Mouse (Mus musculus) frontal cortex, adult (tissue): ENCODE results near the gene Vps25.

Experiments
- ATAC-seq: cut with Nextera tagmentation; 2 replicates; pipeline ENCODE4 v1.9.2; 2017; ENCODE audit warnings: mild to moderate bottlenecking, moderate library complexity, mixed read lengths; ENCODE audit not compliant: low TSS enrichment

Gene Vps25

DNA sequence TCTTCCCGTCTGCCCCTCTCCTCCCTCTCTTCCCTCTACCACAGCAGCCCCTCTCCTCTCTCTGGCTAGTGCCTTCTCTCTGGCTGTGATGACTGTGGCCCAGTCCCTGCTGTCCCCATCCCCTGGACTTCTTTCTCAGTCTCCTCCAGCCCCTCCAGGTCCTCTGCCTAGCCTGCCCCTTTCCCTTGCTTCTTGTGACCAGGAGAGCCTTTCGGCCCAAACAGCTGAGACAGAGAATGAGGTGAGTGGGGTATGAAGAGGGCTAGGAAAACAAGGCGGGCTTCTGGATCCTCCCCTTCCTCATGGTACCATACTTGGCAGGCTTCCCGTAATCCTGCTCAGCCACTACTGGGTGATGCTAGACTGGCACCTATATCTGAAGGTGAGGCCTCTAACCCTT lies 21.8 kb downstream of the Vps25 start:
- no peak for ATAC-seq

- ATAC-seq = no peak
These were observed 23.0 kb downstream of the Vps25 start for GRCm38 (mm10) chr11:101276319-101277070.

DNA sequence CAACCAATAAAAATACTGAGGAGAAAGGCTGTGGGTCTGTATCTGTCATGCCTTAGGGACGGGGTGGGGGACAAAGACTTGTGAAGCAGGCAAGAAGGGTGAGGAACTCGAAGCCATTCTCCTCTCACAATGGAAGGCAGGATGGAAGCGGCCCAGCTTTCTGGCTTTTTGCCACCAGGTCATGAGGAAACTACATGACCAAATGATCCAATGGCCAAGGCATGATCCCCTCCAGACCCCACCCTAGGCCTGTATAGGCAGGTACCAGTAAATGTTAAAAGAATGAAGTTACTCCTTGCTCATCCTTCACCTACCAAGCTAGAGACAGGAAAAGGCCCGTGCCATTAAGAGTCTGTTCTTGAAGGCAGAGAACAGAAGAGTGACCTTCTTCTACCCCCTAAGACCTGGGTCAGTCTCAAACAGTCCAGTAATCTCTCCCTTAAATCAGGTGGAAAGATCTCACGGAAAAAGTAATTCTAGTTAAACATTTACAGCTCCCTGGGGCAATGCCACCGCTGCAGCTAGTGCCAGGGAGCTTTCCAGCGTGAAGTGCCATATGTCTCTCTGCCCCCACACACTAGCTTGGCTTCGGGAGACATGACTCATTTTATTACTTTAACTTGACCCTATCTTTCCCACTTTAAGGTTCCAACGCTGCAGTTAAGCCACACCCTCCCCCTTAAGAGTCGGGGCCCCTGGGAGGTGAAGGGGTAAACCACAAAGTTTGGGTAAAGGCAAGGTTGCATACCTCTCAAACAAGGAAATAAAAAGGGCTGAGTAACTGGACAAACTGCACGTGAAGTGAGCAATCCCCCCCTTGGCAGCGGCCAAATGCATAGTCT lies 24.1 kb downstream of the Vps25 start:
- ATAC-seq = no peak

GRCm38 (mm10) chr11:101278223-101279192 lies 25.0 kb downstream of the Vps25 start, which contains the start of the genes Cntd1 and Coa3:
Cntd1 (plus strand) TSS chr11:101279012.
Coa3 (minus strand) TSS chr11:101279114.
- peak; percentile 99 for ATAC-seq

DNA sequence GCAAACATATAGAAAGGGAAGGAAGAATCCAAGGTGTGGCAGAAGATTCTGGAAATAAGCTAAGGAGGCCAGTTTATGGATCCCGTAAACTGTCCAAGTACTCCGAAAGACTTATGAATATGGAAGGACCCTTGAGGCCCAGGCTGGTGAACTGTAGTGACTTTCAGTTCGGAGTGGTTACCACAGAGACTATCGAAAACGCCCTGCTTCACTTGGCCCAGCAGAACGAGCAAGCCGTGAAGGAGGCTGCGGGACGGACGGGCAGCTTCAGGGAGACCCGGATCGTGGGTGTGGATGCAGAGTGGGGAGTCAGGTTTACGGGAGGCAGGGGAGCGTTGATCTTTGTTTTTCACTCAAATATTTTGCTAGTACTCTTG lies 25.7 kb downstream of the Vps25 start:
- ATAC-seq = peak; percentile 5; the same call in 1 of the 2 replicates

GRCm38 (mm10) chr11:101280837-101281236 lies 27.3 kb downstream of the Vps25 start:
- no peak for ATAC-seq

- no peak for ATAC-seq
These were observed 29.4 kb downstream of the Vps25 start for GRCm38 (mm10) chr11:101282896-101283295.

GRCm38 (mm10) chr11:101283805-101284204 lies 30.3 kb downstream of the Vps25 start:
- ATAC-seq = no peak

GRCm38 (mm10) chr11:101287306-101287705 lies 33.8 kb downstream of the Vps25 start:
- no peak for ATAC-seq

GRCm38 (mm10) chr11:101291231-101291630 lies 37.7 kb downstream of the Vps25 start:
- no peak for ATAC-seq

DNA sequence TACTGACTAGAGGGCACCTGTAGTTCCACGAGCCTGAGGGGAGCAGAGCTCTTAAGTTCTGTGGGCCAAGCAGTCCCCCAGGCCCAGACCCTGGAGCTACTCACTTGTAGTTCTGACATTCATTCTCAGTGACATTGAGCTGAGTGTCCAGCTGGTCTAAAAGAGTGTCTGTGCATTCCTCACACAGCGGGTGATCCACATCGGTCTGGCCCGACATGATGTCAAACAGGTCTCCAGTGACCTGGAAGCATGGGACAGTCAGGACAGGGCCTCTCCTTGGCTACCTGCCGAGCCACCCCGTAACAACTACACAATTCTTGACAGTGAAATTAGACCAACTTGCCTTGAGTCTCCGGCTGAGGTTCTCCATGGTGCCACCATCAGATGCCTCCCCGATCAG lies 41.7 kb downstream of the Vps25 start:
- no peak for ATAC-seq

DNA sequence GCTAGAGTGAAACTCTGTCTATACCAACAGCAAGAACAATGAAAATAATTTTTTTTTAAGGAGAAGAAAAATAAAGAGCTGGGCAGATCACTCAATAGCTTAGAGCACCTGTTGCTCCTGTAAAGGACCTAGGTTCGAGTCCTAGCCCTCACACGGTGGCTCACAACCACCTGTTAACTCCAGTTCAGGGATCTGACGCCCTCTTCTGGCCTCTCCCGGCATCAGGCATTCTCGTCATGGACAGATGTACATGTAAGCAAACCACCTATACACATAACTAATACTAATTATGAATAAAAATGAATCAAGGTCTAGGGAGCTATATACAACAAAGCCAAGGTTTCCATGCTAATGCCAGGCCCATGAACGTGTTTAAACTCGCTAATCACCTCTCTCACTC lies 47.4 kb downstream of the Vps25 start:
- ATAC-seq = no peak

GRCm38 (mm10) chr11:101301299-101302003 lies 47.9 kb downstream of the Vps25 start:
- no peak for ATAC-seq

DNA sequence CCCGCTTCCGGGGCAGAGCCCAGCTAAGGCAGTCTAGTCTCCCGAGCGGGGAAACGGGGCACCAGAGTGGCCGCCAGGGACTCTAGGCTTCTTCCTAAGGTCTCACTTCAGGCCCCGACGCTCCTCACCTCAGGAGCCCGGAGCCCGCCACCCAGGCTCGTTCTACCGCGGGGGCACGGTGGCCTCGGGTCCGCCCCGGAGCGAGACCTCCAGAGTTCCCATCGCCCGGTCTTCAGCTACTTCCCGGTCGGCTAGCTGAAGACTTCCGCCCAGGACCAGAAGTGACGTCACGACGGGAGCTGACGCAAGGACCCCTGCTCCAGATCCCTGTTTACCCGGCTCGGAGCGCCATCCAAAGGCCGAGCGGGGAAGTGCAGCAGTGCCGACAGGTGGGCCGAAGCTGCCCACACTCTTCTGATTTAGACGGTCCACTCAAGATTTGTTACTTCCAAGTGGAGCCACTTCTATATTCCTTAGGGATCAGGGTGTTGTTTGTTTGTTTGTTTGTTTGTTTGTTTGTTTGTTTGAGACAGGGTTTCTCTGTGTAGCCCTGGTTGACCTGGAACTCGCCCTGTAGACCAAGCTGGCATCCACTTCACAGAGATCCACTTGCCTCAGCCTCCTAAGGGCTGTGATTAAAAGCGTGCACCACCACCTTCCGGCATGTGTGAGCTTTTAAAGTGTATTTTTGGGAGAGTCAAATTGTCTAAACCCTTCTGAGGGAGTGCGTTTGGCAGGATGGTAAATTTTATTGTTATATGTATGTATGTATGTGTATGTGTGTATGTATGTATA lies 48.7 kb downstream of the Vps25 start, which contains the start of gene Becn1:
Gene Becn1 (minus strand): TSS at position 283 of the 795 bp plus-strand sequence.
- peak; percentile 99 for ATAC-seq

GRCm38 (mm10) chr11:101307744-101308143 lies 54.2 kb downstream of the Vps25 start:
- no peak for ATAC-seq
